Mouse (Mus musculus) lung, postnatal 10 days (tissue): ENCODE measurements around the gene Cdkn1c.
A peak's percentile ranks its signal among the peaks of the same experiment; 100 is the strongest.

Experiments used
- DNase-seq: peaks from one replicate; pipeline ENCODE4 v3.0.0; 2021

Gene Cdkn1c

GRCm38 (mm10) chr7:143433331-143433730 lies 27.5 kb downstream of the Cdkn1c start:
- no peak for DNase-seq

- no peak for DNase-seq
These were observed 28.2 kb downstream of the Cdkn1c start for GRCm38 (mm10) chr7:143432631-143433030.

GRCm38 (mm10) chr7:143428814-143429499 lies 31.9 kb downstream of the Cdkn1c start:
- peak; percentile 45 for DNase-seq

GRCm38 (mm10) chr7:143428142-143428813 lies 32.6 kb downstream of the Cdkn1c start:
- DNase-seq, result peak; percentile 42

- DNase-seq, result no peak
These were observed 41.2 kb downstream of the Cdkn1c start for GRCm38 (mm10) chr7:143419585-143420160.

- no peak for DNase-seq
These were observed 43.0 kb downstream of the Cdkn1c start for GRCm38 (mm10) chr7:143417875-143418274.

- DNase-seq, result no peak
These were observed 44.4 kb downstream of the Cdkn1c start for GRCm38 (mm10) chr7:143416406-143416805.

GRCm38 (mm10) chr7:143415070-143415469 lies 45.8 kb downstream of the Cdkn1c start:
- no peak for DNase-seq

GRCm38 (mm10) chr7:143412606-143413005 lies 48.2 kb downstream of the Cdkn1c start:
- no peak for DNase-seq

GRCm38 (mm10) chr7:143408615-143409021 lies 52.2 kb downstream of the Cdkn1c start:
- DNase-seq, result peak; percentile 77
